Mouse (Mus musculus) ES-Bruce4 (cell line): ENCODE measurements around the gene Map1b. TPM values are rescaled to one million over a fixed set of nuclear protein-coding genes. Genes with fewer than 3 reads are reported as not detected.
A peak's percentile ranks its signal among the peaks of the same experiment; 100 is the strongest.

Source experiments
- H3K27ac ChIP-seq: 2 replicates; pipeline ENCODE4 v1.5.1; 2012; ENCODE audit warnings: low read length, inconsistent platforms; ENCODE audit not compliant: insufficient read depth
- H3K27me3 ChIP-seq: 2 replicates; pipeline ENCODE4 v1.6.1; 2012; ENCODE audit warnings: mild to moderate bottlenecking, low read length, inconsistent platforms; ENCODE audit not compliant: control insufficient read depth, poor library complexity, insufficient read depth, severe bottlenecking
- H3K36me3 ChIP-seq: 2 replicates; pipeline ENCODE4 v1.6.1; 2012; ENCODE audit warnings: inconsistent platforms, mild to moderate bottlenecking, low read length, moderate library complexity; ENCODE audit not compliant: control insufficient read depth, poor library complexity, insufficient read depth, severe bottlenecking
- H3K4me1 ChIP-seq: one replicate; pipeline ENCODE4 v1.8.1; 2011; ENCODE audit warnings: low read length; ENCODE audit not compliant: control insufficient read depth, insufficient read depth
- H3K4me3 ChIP-seq: 2 replicates; pipeline ENCODE4 v1.5.1; 2011; ENCODE audit warnings: low read depth, mild to moderate bottlenecking, low read length
- H3K9ac ChIP-seq: 2 replicates; pipeline ENCODE4 v1.6.1; 2012; ENCODE audit warnings: low read depth, mild to moderate bottlenecking, inconsistent platforms; ENCODE audit not compliant: poor library complexity, severe bottlenecking
- H3K9me3 ChIP-seq: replicated peaks from 2 replicates; pipeline ENCODE4 v1.6.1; 2012; ENCODE audit warnings: mild to moderate bottlenecking, low read length, inconsistent platforms; ENCODE audit not compliant: control insufficient read depth, poor library complexity, insufficient read depth, severe bottlenecking
- CTCF ChIP-seq: IDR thresholded peaks from one replicate; pipeline ENCODE4 v1.8.1; 2011; ENCODE audit warnings: low read depth, low read length
- EP300 ChIP-seq: IDR thresholded peaks from 2 replicates; pipeline ENCODE4 v1.6.1; 2011; ENCODE audit warnings: low read depth, low read length; ENCODE audit not compliant: insufficient read depth
- POLR2A ChIP-seq: IDR thresholded peaks from one replicate; pipeline ENCODE4 v1.8.1; 2011; ENCODE audit warnings: low read length; ENCODE audit not compliant: insufficient read depth
- polyA plus RNA-seq: library from polyadenylated mRNA; stranded (reverse); fragments of >200 nt; gene quantifications from 2 replicates; pipeline ENCODE4 v1.2.4, GENCODE M21; 2011; ENCODE audit warnings: low read depth; ENCODE audit not compliant: missing spikeins, insufficient read depth, insufficient read length

Gene Map1b
- 45.8 and 47.9 TPM in 2 replicates for polyA plus RNA-seq

- Histone ChIP-seq H3K36me3 (no peaks in the 10 kb centered on the region), H3K4me3 (peak within 1 kb of the TSS; percentile 74), H3K4me1 (no peaks in the 10 kb centered on the region), H3K9ac (peak within 1 kb of the TSS; percentile 63), H3K9me3 (no peaks in the 10 kb centered on the region), H3K27me3 (no peaks in the 10 kb centered on the region), H3K27ac (no peak within 1 kb of the TSS)
- TF ChIP-seq EP300 = no peak
- no peak for TF ChIP-seq CTCF
- TF ChIP-seq POLR2A = peak; percentile 52
These were observed at the start of gene Map1b for GRCm38 (mm10) chr13:99516448-99516881. Map1b (minus strand) TSS chr13:99516540.

- Histone ChIP-seq H3K27me3 (no peaks in the 10 kb centered on the region), H3K4me1 (no peaks in the 10 kb centered on the region), H3K9me3 (no peaks in the 10 kb centered on the region), H3K9ac (no peak overlapping the region), H3K27ac (no peak overlapping the region), H3K4me3 (no peak overlapping the region), H3K36me3 (no peaks in the 10 kb centered on the region)
- no peak for TF ChIP-seq POLR2A
- TF ChIP-seq CTCF = no peak
- TF ChIP-seq EP300 = no peak
These were observed 48.0 kb upstream of the Map1b start for GRCm38 (mm10) chr13:99564346-99564745.

GRCm38 (mm10) chr13:99563021-99563420 is 46.7 kb upstream of the Map1b start:
- H3K9me3 ChIP-seq = no peaks in the 10 kb centered on the region
- H3K27ac ChIP-seq = no peak overlapping the region
- no peak overlapping the region for H3K4me3 ChIP-seq
- TF ChIP-seq EP300 (no peak), CTCF (no peak), POLR2A (no peak)
- no peaks in the 10 kb centered on the region for H3K36me3 ChIP-seq
- no peaks in the 10 kb centered on the region for H3K4me1 ChIP-seq
- H3K27me3 ChIP-seq = no peaks in the 10 kb centered on the region
- H3K9ac ChIP-seq = no peak overlapping the region

GRCm38 (mm10) chr13:99561843-99562550 is 45.7 kb upstream of the Map1b start:
- Histone ChIP-seq H3K9ac (no peak overlapping the region), H3K36me3 (no peaks in the 10 kb centered on the region), H3K27ac (no peak overlapping the region), H3K4me1 (no peaks in the 10 kb centered on the region), H3K4me3 (no peak overlapping the region), H3K27me3 (no peaks in the 10 kb centered on the region), H3K9me3 (no peaks in the 10 kb centered on the region)
- TF ChIP-seq EP300 = no peak

- no peak overlapping the region for H3K4me3 ChIP-seq
- peaks cover 1% of the 10 kb centered on the region for H3K4me1 ChIP-seq
- no peak overlapping the region for H3K9ac ChIP-seq
- H3K9me3 ChIP-seq = no peaks in the 10 kb centered on the region
- H3K27ac ChIP-seq = no peak overlapping the region
- no peak for TF ChIP-seq POLR2A
- TF ChIP-seq CTCF = no peak
- TF ChIP-seq EP300 = no peak
- no peaks in the 10 kb centered on the region for H3K27me3 ChIP-seq
- H3K36me3 ChIP-seq = no peaks in the 10 kb centered on the region
These were observed 44.6 kb upstream of the Map1b start for GRCm38 (mm10) chr13:99560674-99561639.

GRCm38 (mm10) chr13:99558216-99558906 is 42.0 kb upstream of the Map1b start:
- no peaks in the 10 kb centered on the region for H3K27me3 ChIP-seq
- H3K4me3 ChIP-seq = peak overlapping the region; percentile 41
- no peaks in the 10 kb centered on the region for H3K9me3 ChIP-seq
- no peak for TF ChIP-seq CTCF
- no peak for TF ChIP-seq EP300
- TF ChIP-seq POLR2A = no peak
- no peak overlapping the region for H3K9ac ChIP-seq
- no peaks in the 10 kb centered on the region for H3K36me3 ChIP-seq
- H3K27ac ChIP-seq = no peak overlapping the region
- peaks cover 1% of the 10 kb centered on the region for H3K4me1 ChIP-seq
